Mouse (Mus musculus) kidney, postnatal 0 days (tissue): ENCODE measurements around the gene B4galt3. TPM values are rescaled to one million over a fixed set of nuclear protein-coding genes. Genes with fewer than 3 reads are reported as not detected.

ENCODE experiments used
- ATAC-seq: fragments of 200-750 bp; cut with Nextera tagmentation; replicated peaks from 2 replicates; pipeline ENCODE4 v1.8.0; 2017; ENCODE audit warnings: low read depth, moderate number of reproducible peaks, moderate TSS enrichment, moderate library complexity; ENCODE audit not compliant: low FRiP score
- DNase-seq: peaks from one replicate; pipeline ENCODE4 v3.0.0-alpha.2; 2016; ENCODE audit warnings: low spot score
- H3K27ac ChIP-seq: fragments of 300-500 bp; sonication (generic); 2 replicates; pipeline ENCODE4 v1.5.1; 2014; ENCODE audit warnings: mild to moderate bottlenecking
- H3K27me3 ChIP-seq: fragments of 300-500 bp; sonication (generic); 2 replicates; pipeline ENCODE4 v1.6.1; 2014; ENCODE audit warnings: low read length, mixed read lengths; ENCODE audit not compliant: insufficient read depth
- H3K36me3 ChIP-seq: fragments of 300-500 bp; sonication (generic); 2 replicates; pipeline ENCODE4 v1.6.1; 2014; ENCODE audit warnings: low read length, mixed read lengths; ENCODE audit not compliant: insufficient read depth
- H3K4me1 ChIP-seq: fragments of 300-500 bp; sonication (generic); replicated peaks from 2 replicates; pipeline ENCODE4 v1.6.1; 2014; ENCODE audit warnings: antibody characterized with exemption, low read length, mixed read lengths; ENCODE audit not compliant: insufficient read depth
- H3K4me2 ChIP-seq: fragments of 300-500 bp; sonication (generic); 2 replicates; pipeline ENCODE4 v1.6.1; 2014; ENCODE audit warnings: mild to moderate bottlenecking, low read length, moderate library complexity, mixed read lengths
- H3K4me3 ChIP-seq: fragments of 300-500 bp; sonication (generic); replicated peaks from 2 replicates; pipeline ENCODE4 v1.5.1; 2014; ENCODE audit warnings: low read depth, low read length
- H3K9ac ChIP-seq: fragments of 300-500 bp; sonication (generic); 2 replicates; pipeline ENCODE4 v1.6.1; 2014; ENCODE audit warnings: low read depth, low read length
- H3K9me3 ChIP-seq: fragments of 300-500 bp; sonication (generic); replicated peaks from 2 replicates; pipeline ENCODE4 v1.6.1; 2016; ENCODE audit warnings: low read length, inconsistent platforms, mixed read lengths
- CTCF ChIP-seq: IDR thresholded peaks from 2 replicates; pipeline ENCODE4 v1.5.1; 2016; ENCODE audit warnings: antibody characterized with exemption, low read depth, mild to moderate bottlenecking, moderate library complexity
- WGBS: fragments of 180-500 bp; shearing (Covaris S2); extraction: QIAGEN DNeasy Blood & Tissue Kit; methylation state at CpG from one replicate; pipeline ENCODE4 v1.1.7; 2014; 5-methylcytosine and 5-hydroxymethylcytosine counted together
- polyA plus RNA-seq: library from polyadenylated mRNA; unstranded; fragments of >200 nt; fragmentation: Nextera tagmentation; extraction: Ambion mirVana; gene quantifications from 2 replicates; pipeline ENCODE4 v1.2.1, GENCODE M21; 2015

The B4galt3 gene
- polyA plus RNA-seq, 1 experiment from 2014 or later, result 63.9 TPM

- no peaks in the 10 kb centered on the region for H3K27me3 ChIP-seq
- TF ChIP-seq CTCF, result no peak
- peaks cover 29% of the 10 kb centered on the region for H3K36me3 ChIP-seq
- peak; percentile 98 for ATAC-seq
- DNase-seq, result peak; percentile 99
- H3K9me3 ChIP-seq, result no peaks in the 10 kb centered on the region
- H3K9ac ChIP-seq, result peak within 1 kb of the TSS; percentile 68
- H3K4me2 ChIP-seq, result peak within 1 kb of the TSS; percentile 74
- WGBS, result under 1% methylated on average over 26 of the region's 26 CpGs
- peak within 1 kb of the TSS; percentile 55 for H3K4me3 ChIP-seq
- peak within 1 kb of the TSS; percentile 93 for H3K27ac ChIP-seq
- peaks cover 6% of the 10 kb centered on the region; the same call in 1 of the 2 replicates for H3K4me1 ChIP-seq
Measured at GRCm38 (mm10) chr1:171280916-171281527, 10.9 kb downstream of the B4galt3 start, which contains the start of gene Ppox. TSS of gene Ppox (minus strand) at chr1:171281186.

GRCm38 (mm10) chr1:171281528-171281923 is 11.4 kb downstream of the B4galt3 start:
- peak; percentile 90 for DNase-seq
- Histone ChIP-seq H3K36me3 (peaks cover 24% of the 10 kb centered on the region; the same call in 1 of the 2 replicates), H3K4me1 (peaks cover 7% of the 10 kb centered on the region; the same call in 1 of the 2 replicates), H3K9ac (peak overlapping the region; percentile 68), H3K27me3 (no peaks in the 10 kb centered on the region), H3K27ac (peak overlapping the region; percentile 93), H3K9me3 (no peaks in the 10 kb centered on the region), H3K4me2 (peak overlapping the region; percentile 65), H3K4me3 (peak overlapping the region; percentile 55)
- under 1% methylated on average over 10 of the region's 10 CpGs for WGBS
- peak; percentile 79 for TF ChIP-seq CTCF
- ATAC-seq, result peak; percentile 51

DNA sequence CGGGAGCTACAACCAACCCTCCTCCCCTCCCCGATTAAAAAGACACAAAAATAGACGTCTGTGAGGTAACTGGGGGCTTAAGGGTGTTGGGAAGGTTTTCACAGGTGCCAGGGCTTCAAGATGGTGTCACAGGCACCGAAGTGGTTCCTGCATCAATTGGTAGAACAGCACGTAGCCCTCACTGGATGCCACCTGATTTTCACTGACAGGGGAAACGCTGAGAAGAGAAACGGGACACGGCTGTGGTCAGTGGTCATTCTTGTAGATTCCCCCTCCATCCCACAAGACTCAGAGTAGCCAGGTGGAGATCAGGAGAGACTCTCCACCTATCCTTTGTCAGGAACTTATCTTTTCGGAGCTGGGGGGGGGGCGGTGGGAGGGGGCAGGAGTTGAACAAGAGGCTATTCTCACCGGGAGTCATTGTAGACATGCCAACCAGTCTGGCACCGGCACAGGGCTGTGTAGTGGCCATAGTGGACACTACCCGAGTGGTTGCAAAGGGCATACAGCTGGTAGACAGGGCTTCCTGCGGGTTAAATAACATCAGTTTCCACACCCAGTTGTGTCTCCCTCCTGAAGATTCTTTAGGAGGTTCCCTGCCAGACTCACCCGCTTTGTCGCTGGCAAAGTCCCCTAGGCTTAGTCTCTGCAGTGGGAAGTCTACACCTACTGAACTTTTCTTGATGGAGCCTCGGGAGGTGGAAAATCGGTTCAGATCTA is 12.1 kb downstream of the B4galt3 start:
- Histone ChIP-seq H3K36me3 (peaks cover 16% of the 10 kb centered on the region; the same call in 1 of the 2 replicates), H3K27ac (no peak overlapping the region), H3K9ac (no peak overlapping the region; the same call in 1 of the 2 replicates), H3K9me3 (no peaks in the 10 kb centered on the region), H3K27me3 (no peaks in the 10 kb centered on the region), H3K4me2 (peak overlapping the region; percentile 65; the same call in 1 of the 2 replicates), H3K4me1 (peaks cover 11% of the 10 kb centered on the region; the same call in 1 of the 2 replicates), H3K4me3 (no peak overlapping the region)
- DNase-seq (no peak), ATAC-seq (no peak)
- TF ChIP-seq CTCF, result no peak
- WGBS, result 81% methylated on average over 18 of the region's 18 CpGs

- Histone ChIP-seq H3K27me3 (no peaks in the 10 kb centered on the region), H3K27ac (no peak overlapping the region), H3K4me1 (peaks cover 11% of the 10 kb centered on the region; the same call in 1 of the 2 replicates), H3K36me3 (peaks cover 7% of the 10 kb centered on the region; the same call in 1 of the 2 replicates), H3K9ac (no peak overlapping the region), H3K4me3 (no peak overlapping the region), H3K4me2 (no peak overlapping the region), H3K9me3 (no peaks in the 10 kb centered on the region)
- no peak for TF ChIP-seq CTCF
- ATAC-seq, result no peak
- 93% methylated on average over 18 of the region's 18 CpGs for WGBS
- no peak for DNase-seq
Measured at GRCm38 (mm10) chr1:171283188-171284160, 13.3 kb downstream of the B4galt3 start.

DNA sequence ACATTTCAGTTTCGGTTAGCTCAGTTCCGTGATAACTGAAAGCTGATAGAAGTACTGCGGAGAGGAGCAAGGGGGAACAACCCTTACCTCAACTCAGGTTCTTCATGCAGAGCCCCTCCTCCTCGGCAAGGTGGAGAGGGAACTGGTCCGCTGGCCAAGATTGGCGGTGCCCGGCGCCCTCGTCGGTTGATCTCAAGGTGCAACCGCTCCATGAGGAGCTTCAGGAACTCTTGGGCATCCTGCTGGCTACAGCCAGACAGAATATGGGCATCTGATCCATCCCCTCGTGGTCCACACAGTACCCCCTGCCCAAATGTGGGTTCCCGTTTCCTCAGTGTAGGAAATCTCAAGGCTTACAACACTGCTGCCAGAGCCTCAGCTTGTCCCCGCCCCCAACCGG is 14.4 kb downstream of the B4galt3 start:
- Histone ChIP-seq H3K36me3 (peaks cover 9% of the 10 kb centered on the region), H3K27me3 (no peaks in the 10 kb centered on the region), H3K9me3 (no peaks in the 10 kb centered on the region), H3K4me1 (peaks cover 11% of the 10 kb centered on the region; the same call in 1 of the 2 replicates), H3K9ac (0 out of 2 replicates have a peak overlapping the region, but pooled peaks have one; percentile 31), H3K4me2 (no peak overlapping the region), H3K27ac (no peak overlapping the region), H3K4me3 (no peak overlapping the region)
- 86% methylated on average over 15 of the region's 15 CpGs for WGBS
- ATAC-seq (no peak), DNase-seq (no peak)
- no peak for TF ChIP-seq CTCF
